Mouse (Mus musculus) testis, adult 10 weeks (tissue): ENCODE data around the gene 9330182L06Rik. TPM values are rescaled to one million over a fixed set of nuclear protein-coding genes. Genes with fewer than 3 reads are reported as not detected.

Experiments
- polyA plus RNA-seq: library from polyadenylated mRNA; stranded (reverse); fragments of 350-450 nt; fragmentation: Illumina TruSeq; extraction: RNeasy Lipid Tissue Mini Kit (QIAGEN cat#74804); gene quantifications from one replicate; pipeline ENCODE4 v1.2.3, GENCODE M21; 2014; ENCODE audit warnings: low read depth, low replicate concordance

9330182L06Rik gene
- 1.7 TPM for polyA plus RNA-seq

GRCm38 (mm10) chr5:9265586-9266279, at the start of gene 9330182L06Rik:
Gene 9330182L06Rik (plus strand): TSS chr5:9266118.

Other genes with a start within 250 kb of the 9330182L06Rik start
- gene Tmem243, start 165.4 kb upstream of the 9330182L06Rik start, polyA plus RNA-seq = 142 TPM
- 51.6 TPM for gene Dmtf1, start 104.3 kb upstream of the 9330182L06Rik start, polyA plus RNA-seq